Mouse (Mus musculus) cerebellum, adult 9-10 months (tissue): ENCODE measurements around the gene Pah.

Source experiments
- DNase-seq: peaks from one replicate; pipeline ENCODE4 v3.0.0; 2022

Gene Pah

GRCm38 (mm10) chr10:87521646-87522045, at the start of gene Pah:
TSS of gene Pah (plus strand) at chr10:87521795.
- no peak for DNase-seq

DNA sequence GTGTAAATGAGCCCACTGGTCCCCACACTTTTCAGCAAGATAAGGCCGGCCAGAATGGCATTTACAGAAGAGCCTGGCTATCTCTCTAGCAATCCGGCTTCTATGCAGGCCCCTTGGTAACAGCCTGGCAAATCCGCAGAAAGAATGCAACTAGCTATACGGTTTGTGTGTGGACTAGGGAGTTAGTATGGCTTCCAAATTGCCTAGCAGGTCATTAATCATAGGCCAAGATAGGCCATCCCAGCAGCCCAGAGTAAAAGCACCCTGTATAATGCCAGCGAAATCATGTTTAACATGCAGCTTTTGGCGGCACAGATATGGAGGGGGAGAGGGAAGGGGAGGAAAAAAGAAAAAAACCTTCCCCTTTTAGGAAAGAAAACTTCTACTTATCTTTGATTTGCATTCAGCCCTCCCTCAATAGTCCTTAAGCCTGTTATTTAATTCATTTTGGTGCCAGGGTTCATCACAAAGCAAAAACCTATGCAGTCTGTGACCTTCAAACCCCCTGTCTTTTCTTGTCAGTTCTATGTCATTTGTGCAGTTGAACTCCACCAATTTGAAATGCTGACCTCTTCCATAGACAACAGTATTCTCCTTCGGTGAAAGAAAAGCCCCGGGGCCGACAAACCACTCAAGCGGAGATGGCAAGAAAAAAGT, 48.0 kb upstream of the Pah start:
- DNase-seq, result no peak

DNA sequence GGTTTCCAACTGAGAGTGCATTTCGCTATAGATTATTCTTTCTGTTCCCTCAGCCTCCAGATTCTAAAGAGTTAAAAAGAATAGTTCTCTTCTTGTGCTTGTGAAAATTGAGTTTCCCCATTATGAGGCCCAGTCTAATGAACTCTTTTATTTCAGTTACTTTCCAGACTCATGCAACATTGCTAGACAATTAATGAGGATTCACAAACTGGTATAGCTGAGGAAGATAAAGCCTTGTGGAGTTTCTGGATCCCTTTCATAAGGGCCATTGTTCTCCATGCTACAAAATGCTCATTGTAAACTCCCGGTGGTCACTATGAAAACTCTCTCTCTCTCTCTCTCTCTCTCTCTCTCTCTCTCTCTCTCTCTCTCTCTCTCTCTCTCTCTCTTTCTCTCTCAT, 46.6 kb upstream of the Pah start:
- no peak for DNase-seq

- no peak for DNase-seq
Observed at GRCm38 (mm10) chr10:87477895-87478294, 43.7 kb upstream of the Pah start.

DNA sequence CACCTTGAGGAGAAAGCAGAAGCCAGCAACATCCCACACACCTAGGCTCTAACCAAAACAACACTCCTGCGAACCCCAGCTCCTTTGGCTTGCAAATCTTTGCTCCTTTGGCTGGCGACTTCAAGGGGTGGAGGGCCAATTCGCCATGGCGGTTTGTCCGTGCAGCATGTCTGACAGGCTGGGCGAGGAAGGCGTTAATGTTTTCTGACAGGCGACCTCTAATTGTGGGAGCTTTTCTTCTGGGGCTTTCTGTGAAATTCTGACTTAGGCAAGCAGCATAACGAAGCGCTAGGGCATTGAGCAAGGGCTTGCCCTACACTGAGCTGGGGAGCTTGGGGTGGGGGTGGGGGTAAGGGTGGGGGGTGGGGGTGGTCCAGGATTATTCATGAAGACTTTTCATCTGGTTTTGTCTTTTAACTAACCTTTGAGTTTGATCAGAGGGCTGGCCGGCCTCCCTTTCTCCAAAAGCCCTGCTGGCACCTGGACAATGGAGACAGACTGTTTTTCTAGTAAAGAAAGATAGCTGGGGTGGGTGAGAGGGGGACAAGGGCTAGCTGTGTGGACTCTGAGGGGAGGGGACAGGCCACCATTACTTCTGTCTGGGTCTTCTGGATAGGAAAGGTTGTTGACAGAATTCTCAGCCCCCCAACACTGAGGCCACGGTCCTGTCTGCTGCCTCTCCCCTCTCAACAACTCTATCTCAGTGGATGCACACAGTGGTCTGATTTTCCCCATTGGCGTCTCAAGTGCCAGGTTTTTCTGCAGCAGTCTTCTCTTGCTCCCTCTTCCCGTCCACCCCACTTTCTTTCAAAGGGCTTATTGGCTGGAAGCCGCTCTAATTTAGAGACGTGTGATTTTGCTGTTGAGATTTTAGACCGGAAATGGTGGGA, 36.5 kb upstream of the Pah start:
- DNase-seq, result no peak

DNA sequence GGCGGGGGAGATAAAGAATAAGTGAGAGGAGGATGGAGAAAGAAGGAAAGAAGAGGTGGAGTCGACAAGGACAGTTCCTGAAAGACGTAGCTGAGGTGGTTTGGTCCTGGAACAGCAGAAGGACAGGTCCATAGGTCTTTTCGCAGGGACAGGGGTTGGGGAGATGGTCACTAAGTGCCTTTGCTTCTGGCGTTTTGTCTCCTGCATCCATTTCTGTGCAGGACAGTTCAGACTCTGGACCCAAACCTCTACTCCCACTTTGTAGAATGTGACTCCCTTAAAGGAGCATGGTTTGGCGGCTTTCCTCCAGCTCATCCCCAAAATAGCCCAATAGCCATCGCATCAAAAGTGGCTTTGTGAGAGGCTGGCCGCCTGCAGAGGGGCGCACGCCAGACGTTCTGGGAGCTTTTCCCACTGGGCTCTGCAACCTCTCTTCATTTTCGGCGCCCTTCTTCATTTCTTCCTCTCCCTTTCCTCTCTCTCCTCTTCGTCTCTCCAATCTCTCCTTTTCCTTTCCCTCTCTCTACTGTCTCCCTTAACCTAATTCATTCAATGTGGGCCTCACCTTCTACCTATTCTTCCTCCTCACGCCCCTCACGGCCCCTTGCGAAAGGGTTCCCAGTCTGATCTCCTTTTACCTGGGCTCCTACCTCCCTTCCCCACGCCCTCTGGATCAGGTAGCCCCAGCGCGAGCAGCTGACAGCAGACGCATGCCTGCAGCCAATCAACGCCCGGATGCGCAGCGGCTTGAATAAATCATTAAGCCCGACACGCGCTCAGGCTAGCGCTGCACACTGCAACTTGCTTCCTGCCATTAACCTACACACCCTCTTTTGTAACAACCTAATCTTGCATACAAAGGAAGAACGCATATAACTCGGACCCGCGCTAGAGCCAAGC, 35.6 kb upstream of the Pah start:
- no peak for DNase-seq

- DNase-seq, result no peak
Observed at GRCm38 (mm10) chr10:87488429-87489145, 33.0 kb upstream of the Pah start.

DNA sequence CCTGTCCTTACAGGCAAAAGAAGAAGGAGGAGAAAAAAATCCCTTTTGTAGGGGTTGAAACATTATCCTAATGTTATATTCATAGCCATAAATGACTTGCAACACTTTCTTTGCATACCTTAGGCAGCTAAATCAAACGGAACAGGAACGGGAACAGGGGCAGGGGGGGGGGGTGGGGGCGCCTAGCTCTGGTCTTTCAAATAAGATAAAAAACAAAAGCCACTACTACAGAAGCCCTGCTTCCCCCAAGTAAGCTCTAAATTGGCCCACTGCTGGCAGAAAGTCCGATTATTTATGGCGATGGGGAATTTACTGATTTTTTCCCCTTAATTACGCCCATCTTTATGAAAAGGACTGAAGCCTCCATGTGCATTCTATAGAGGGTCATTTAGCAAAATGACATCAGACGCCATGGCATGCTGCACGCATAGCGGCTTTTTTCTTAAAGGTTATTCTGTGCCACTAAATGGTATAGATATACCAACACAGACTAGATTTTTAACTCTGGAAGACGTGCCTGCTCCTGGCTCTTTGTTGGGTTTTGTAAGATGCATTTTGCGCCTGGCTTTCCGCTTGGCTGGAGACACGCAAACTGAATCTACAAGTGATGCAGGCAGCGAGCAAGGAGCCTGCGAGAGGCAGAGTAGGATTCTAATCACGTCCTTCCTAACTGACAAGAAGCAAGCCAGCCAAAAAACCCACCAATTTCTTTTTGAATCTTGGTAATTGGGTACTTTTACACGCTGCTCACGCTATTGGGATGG, 32.2 kb upstream of the Pah start:
- no peak for DNase-seq

DNA sequence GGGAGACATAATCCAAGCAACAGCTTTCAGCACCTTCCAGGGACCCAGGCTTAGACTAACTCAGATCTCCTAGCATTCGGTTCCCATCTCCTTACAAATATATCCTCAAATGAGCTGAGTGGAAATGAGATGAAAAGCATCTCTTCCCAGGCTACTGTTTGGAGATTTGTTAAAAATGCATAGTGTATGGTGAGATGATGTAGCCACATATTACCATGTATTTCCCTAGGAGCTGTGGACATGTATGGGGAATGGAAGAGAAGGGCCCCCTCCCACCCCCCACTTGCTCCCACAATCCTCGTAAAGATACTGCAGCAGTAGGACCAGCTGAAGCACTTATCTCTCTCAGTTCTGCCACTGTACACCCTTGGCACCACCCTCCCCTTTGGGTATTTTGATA, 31.3 kb upstream of the Pah start:
- no peak for DNase-seq

DNA sequence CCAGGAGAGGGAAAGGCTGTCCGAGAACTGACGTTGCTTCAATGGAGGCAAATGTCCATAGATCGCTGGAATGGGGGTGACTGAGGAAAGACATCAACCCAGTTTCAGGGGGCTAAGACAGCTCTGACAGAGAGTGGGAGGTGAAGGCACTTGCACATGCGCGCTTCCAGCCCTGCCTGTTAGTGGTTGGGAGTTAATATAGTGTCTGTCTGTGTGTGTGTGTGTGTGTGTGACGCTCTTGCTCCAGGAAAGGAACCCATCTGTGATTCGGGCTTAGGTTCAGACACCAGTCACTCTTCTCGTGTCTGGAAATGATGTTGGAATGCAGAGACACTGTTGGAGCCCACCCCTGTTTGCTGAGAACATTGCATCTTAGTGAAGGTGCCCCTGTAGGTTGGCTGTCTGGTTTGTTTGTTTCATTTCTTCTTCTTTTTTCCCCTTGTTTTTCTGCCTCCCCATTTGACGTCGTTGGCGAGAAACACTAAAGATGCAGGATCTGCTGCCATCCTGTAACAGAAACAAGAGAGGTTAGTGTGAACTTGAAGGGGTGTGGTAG, 30.0 kb upstream of the Pah start:
- DNase-seq, result no peak

- DNase-seq, result no peak
Observed at GRCm38 (mm10) chr10:87492332-87492660, 29.3 kb upstream of the Pah start.

DNA sequence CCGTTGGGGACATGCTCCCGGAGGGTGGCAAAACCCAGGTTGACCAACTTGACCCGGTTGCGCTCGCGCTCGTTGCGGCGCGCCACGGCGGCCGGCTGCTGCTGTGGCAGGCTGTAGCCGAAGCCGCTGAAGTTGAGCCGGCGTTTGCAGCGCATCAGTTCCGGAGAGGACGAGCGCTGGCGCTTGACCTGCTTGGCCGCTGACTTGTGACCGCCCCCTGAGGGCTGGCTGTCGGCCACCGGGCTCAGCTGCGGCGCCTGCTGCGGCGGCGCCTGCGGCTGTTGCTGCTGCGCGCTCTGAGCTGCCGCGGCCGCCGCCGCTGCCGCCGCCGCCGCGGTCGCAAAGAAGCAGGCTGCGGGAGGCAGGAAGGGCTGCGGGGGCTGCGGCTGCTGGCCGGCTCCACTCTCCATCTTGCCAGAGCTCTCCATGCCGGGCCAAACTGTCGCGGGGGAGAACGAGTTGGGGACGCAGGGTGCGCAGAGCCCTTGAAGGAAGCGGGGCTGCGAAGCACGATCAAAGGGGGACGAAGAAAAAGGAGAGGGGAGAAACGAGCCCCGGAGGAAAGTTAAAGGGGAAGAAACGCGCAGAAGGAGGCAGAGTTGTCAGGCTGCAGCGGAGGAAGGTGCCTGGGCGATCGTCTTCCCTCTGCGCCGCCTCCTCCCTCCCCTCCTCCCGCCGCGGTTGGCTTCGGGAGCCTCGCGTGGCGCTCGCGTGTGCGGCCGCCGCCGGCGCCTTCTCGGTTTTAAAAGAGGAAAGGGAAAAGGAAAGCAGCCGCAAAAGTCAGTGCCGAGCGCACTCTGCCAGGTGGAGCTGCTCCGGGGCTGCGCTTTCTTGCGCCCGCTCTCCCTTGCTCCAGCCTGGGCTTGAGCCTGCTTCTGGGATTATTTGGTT, 28.7 kb upstream of the Pah start:
- DNase-seq, result no peak

- no peak for DNase-seq
Observed at GRCm38 (mm10) chr10:87493576-87493975, 28.0 kb upstream of the Pah start, which contains the start of gene Ascl1. TSS of gene Ascl1 (minus strand) at chr10:87493660.

DNA sequence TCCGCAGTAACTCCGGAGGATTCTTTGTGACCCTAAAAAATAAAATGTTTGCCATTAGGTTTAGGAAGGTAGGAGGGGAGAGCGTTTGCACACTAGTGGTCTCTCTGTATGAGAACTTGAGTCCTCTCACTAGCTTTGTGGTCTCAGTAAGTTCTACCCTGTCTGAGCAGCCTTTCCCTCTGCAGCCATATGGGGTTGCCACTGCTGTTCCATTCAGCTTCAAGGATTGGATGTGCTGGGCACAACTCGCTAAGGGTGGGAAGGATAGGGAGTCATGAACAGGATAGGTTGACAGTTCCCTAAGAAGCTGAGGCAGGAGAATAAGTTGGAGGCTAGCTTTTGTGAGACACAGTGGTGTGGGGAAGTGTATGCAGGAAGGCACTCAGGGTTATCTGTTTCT, 27.4 kb upstream of the Pah start:
- DNase-seq, result no peak

DNA sequence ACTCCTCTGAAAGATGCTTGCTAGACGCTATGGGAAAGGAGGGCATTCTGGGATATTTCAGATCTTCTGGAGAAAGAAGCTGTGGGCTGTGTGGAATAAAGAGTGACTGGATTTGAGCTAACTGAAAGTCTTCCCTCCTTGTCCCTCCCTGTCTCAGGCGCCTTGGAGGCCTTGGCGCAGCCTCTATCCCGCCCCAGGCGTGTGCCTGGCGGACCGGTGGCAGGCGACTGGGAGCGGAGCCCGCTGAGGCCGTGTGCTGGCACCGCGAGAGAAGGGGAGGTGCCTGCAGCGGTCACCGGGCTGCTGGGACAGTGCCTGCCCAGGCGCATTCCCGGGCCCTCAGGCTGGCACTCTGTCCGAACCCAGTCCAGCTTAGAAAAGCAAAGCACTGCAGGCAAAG, 27.0 kb upstream of the Pah start:
- no peak for DNase-seq

DNA sequence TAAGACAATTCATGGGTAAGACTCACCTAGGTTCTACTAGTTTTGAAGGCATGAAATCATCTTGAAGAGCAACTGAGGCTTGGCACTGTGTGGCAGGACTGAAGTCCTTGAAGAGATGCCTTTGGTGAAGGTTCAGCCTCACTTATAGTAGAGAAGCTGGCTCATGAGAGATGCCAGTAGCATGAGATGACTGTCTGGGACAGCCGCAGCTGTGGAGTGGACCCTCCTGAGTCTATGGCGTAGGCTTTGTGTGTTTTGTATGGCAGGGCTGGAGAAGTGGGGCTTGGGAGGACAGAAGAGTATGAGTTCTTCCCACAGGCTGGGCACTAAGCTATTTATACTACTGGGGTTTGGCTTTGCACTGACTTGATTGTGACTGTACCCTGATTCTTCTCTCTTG, 24.5 kb upstream of the Pah start:
- no peak for DNase-seq

DNA sequence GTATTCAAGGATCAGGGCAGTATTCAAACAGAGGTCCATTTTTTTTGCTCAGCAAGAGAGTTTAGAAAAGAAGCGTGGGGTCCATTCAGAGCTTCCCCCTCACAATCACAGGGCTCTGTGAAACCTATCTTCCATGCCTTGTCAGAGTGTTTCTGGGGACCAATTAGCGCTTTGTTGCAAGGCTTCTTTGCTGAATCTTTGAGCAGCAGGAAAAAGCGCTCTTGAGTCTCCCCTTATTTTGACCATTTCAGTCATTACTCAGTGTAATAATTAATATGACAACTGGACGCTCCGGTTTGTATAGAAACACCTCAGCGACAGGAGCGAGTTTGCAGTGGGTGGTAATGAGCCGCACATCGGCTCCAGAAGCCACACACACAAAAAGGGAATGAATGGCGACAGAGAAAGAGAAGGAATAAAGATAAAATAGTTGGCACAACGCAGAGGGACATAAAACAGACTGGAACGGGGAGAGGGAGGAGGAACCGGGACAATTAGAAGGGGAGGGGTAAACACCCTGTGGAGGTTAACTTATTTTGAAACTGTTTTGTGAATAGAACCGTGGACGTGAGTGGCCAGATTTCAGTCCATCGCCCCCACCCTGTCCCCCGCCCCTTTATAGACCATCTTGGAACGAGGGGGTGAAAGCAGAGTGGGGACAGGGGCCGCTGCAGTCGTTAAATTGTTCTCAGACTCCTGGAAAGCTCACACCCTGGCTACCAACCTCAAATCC, 20.5 kb upstream of the Pah start:
- no peak for DNase-seq

- DNase-seq, result no peak
Observed at GRCm38 (mm10) chr10:87501659-87502042, 19.9 kb upstream of the Pah start.

DNA sequence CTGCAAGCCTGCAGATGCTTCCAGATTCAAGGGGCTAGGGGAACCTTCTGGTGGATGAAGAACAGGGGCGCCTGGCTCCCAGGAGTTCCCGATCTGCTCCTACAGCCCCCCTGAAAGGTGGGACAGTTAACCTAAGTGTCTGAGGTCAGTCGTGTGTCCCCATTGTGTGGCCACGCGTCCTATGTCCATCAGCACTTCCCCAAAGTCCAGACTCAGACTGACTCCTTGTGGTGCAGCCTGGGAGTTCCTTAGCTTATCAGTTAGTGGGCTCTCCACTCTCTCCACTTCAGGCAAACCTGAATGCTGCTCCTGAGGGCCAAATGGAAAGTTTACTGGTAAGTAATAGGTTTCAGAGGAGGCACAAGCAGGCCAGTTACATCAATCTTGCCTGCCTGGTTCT, 19.3 kb upstream of the Pah start:
- DNase-seq, result no peak

- DNase-seq, result peak; percentile 26
Observed at GRCm38 (mm10) chr10:87503946-87504345, 17.6 kb upstream of the Pah start.
